Mouse (Mus musculus) spleen, embryonic (tissue): ENCODE results near the gene Yipf1.

Experiments
- CTCF ChIA-PET: fragments of 350-600 bp; sonication (Branson Sonifier 250); formaldehyde crosslinking; loops from one replicate; lab custom pipeline; 2022; lab: Charles Lee

The Yipf1 gene

GRCm38 (mm10) chr4:107313690-107314478, at the start of gene Yipf1:
Yipf1 (plus strand) TSS chr4:107314363.
- CTCF ChIA-PET = interaction anchor here (1.0 kb wide), 1 partner anchor 404 kb away, joined by 3 read pairs; no protein-coding TSS in a partner anchor

DNA sequence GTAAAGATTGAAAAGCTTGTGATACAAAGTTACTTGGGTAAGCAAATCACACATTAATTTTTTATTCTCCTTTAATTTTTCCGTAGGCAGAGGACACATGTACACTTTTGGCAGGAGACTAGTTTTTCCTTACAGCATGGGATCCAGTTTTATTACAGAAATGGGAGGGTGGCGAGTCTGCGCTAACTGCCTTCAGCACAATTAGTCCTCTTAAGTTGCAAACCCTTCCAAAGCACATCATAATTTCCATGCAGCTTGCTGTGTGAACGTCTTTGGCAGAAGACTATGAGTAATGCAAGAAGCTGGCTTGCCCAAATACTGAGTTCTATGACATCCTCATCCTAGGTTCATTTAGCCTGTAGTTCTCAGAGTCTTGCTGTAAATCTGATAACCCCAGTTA, 40.5 kb upstream of the Yipf1 start:
- CTCF ChIA-PET = no interaction called here

DNA sequence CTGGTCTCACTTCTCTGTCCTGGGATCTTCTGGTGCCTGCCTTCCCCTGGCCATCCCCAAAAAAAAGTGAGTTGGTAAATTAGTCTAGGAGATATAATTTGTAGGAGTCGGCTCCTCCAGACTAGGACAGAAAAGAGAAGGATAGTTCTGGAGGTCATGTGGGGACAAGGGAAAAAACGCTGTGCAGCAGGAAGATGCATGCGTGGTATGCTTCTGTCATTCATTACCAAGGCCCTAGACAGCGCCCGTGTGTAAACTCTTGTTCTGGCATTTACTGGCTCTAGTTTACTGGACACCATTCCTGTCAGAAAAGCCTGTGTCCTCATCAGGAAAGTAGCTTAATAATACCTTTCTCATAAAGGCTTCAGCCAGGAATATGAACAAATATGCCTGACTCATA, 39.7 kb upstream of the Yipf1 start:
- CTCF ChIA-PET = no interaction called here

- CTCF ChIA-PET = no interaction called here
Measured at GRCm38 (mm10) chr4:107278188-107278707, 35.9 kb upstream of the Yipf1 start.

GRCm38 (mm10) chr4:107280843-107281475, 33.2 kb upstream of the Yipf1 start:
- CTCF ChIA-PET = no interaction called here

DNA sequence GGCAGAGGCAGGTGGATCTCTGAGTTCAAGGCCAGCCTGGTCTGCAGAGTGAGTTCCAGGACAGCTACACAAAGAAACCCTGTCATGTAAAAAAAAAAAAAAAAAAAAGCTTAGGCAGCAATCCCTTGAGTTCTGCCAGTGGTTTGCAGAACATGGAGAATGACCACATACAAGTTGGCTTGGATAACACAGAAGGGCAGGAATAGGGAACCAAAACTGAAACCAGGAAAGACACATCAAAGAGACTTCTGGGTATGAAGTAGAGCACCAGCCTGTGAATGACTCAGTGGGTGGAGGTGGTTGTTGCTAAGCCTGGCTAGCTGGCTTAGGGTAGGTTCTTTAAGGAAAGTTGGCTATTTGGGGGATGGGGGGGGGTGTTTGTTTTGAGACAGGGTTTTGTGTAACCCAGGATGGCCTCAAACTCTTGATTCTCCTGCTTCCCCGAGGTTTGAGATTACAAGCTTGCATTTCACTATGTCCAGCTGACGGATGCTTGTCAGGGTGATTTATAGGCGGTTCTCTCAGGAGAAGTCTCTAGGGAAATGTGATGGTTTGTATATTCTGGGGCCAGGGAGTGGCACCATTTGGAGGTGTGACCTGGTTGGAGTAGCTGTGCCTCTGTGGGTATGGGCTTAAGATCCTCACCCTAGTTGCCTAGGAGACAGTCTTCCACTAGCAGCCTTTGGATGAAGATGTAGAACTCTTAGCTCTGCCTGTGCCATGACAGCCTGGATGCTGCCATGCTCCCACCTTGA, 28.5 kb upstream of the Yipf1 start:
- CTCF ChIA-PET = interaction anchor here (0.7 kb wide), 1 partner anchor 67 kb away, joined by 10 read pairs; no protein-coding TSS in a partner anchor

- CTCF ChIA-PET = no interaction called here
Measured at GRCm38 (mm10) chr4:107286386-107286785, 27.8 kb upstream of the Yipf1 start.

- CTCF ChIA-PET = no interaction called here
Measured at GRCm38 (mm10) chr4:107287517-107287916, 26.6 kb upstream of the Yipf1 start.

DNA sequence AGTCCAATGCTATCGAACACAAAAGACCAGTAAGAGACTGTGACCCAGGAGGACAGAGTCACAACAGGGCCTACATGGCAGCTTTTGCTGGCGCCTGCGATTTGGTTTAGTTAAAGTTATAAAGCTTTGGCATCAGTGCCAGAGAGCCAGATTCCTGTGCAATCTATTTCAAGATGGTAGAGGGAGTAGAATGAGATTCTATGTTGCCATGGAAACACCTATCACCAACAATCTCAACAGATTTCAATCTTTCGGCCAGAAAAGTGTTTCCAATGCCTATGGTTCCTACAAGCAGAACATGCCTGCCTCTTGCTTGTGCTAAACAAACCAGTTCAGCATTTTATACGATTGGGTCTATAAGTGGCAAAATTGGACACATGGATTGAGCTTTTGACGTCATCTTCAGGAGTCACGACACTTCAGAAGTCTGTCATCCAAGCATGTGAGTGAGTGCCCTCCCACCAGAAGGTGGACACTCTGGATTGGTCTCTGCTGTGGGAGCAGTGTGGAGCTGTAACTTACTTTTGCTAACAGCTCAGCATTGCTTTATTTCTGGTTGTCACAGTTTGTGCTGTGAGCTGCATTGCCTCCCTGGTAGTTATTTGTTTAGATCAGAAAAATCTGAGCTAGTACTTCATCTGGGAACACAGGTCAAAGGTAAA, 22.4 kb upstream of the Yipf1 start:
- CTCF ChIA-PET = no interaction called here

DNA sequence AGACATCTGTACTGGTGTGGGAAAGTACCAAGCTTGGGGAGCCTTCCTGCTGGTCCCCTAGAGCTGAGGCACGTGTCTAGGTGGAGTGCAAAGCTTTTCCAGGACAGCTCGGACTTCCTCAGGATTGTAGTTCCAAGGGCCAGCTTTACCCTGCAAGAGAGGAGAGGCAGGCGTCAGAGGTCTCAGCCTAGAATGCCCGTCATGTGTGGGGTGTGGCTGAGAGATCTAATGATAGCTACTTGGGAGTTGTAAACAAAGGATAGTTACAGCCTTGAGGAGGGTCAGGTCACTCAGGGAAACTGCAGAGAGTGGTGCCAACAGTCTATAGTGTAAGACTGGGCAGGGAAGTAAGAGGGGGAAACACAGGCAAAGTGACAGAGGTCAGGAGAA, 21.9 kb upstream of the Yipf1 start:
- CTCF ChIA-PET = no interaction called here

- CTCF ChIA-PET = interaction anchor here (0.6 kb wide), 1 partner anchor 49 kb away, joined by 5 read pairs; no protein-coding TSS in a partner anchor
Measured at GRCm38 (mm10) chr4:107298071-107298606, 16.0 kb upstream of the Yipf1 start.

DNA sequence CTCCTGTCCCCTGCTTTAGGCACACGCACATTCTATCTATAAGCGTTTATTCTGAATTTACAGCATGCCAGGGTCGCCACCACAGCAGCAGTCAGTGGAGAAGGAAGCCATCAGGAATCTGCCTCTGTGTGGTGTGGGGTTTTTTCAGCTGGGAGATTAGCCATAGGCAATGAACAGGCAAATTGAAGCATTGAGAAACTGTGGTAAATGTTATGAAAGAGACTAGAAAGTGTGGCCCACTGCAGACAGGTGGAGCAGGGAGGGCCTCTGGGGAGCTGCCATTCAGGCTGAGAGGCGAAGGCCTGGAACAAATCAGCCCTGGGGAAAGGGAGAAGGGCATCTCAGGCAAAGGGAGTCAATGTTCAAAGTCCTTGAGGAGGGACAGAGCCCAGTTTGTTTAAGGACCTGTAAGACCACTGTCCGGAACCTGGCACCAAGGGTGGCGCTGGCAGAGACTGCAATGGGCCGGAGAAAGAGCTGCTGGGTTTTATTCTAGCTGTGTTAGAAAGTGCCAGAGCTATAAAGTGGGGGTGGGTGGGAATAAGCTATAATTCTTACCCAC, 14.3 kb upstream of the Yipf1 start:
- CTCF ChIA-PET = no interaction called here

- CTCF ChIA-PET = no interaction called here
Measured at GRCm38 (mm10) chr4:107300371-107300770, 13.8 kb upstream of the Yipf1 start.

DNA sequence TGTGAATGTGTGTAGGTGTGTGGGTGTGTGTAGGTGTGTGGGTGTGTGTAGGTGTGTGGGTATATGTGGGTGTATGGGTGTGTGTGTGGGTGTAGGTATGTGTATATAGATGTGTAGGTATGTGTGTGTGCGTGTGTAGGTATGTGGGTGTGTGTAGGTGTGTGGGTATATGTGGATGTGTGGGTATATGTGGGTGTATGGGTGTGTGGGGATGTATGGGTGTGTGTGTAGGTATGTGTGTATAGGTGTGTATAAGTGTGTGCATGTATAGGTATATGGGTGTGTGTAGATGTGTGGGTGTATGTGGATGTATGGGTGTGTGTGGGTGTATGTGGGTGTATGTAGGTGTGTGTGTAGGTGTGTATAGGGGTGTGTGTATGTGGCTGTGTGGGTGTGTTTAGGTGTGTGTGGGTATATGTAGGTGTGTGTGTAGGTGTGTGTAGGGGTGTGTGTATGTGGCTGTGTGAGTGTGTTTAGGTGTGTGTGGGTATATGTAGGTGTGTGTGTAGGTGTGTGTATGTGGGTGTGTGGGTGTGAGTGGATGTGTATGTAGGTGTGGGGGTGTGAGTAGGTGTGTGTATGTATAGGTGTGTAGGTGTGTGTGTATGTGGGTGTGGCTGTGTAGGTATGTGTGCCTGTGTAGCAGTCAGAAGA, 13.1 kb upstream of the Yipf1 start:
- CTCF ChIA-PET = no interaction called here

- CTCF ChIA-PET = no interaction called here
Measured at GRCm38 (mm10) chr4:107302221-107302620, 11.9 kb upstream of the Yipf1 start.

DNA sequence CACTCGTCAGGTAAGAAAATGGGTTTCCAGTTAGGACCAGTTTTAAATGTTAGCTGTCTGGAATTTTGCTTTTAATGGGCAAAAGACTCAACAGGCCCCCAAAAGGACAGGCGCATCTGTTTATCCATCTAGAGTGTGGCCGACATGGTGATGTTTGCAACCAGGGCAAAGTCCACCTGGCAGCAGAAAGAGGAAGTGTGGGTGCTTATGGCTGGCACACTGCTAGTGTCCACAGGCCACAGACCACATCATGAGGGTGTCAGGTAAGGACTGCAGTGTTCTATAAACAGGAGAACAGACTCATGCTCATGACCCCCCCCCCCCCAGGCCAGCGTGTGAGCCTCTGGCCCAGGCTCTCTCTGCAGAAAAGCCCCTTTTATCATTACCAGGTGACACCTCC, 11.3 kb upstream of the Yipf1 start:
- CTCF ChIA-PET = no interaction called here

- CTCF ChIA-PET = no interaction called here
Measured at GRCm38 (mm10) chr4:107303531-107303930, 10.6 kb upstream of the Yipf1 start.

GRCm38 (mm10) chr4:107306966-107307365, 7.2 kb upstream of the Yipf1 start, which contains the start of gene Dio1:
Dio1 (minus strand) TSS chr4:107307169.
- CTCF ChIA-PET = no interaction called here

GRCm38 (mm10) chr4:107314479-107314805, 279 bp downstream of the Yipf1 start:
- CTCF ChIA-PET = no interaction called here

GRCm38 (mm10) chr4:107318646-107319045, 4.5 kb downstream of the Yipf1 start:
- CTCF ChIA-PET = interaction anchor here (0.7 kb wide), 1 partner anchor 12 kb away, joined by 3 read pairs; no protein-coding TSS in a partner anchor
